Comparison of ENCODE assay signal across 27 mouse cellular contexts in the genomic region with DNA sequence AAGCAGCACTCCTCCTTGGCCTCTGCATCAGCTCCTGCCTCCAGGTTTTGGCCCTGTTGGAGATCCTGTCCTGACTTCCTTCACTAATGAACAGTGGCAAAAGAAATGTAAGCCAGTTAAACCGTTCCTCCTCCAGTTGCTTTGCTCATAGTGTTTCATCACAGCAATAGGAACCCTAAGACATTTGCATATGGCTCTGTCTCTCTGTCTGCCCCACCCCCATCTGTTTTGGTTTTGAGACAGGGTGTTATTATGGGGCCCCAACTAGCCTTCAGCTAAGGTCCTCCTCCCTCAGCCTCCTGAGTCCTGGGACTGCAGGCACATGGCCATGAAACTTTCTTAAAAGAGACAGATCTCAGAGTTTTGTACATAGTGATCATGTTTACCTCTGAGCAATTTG. TPM values are rescaled to one million over a fixed set of nuclear protein-coding genes. Genes with fewer than 3 reads are reported as not detected.
DNase-seq lines count a peak whose midpoint lies in the region; TF ChIP-seq lines count a peak whose summit lies in the region.
"Had no signal": no experiment of that assay in that cellular context is flagged by ENCODE, and none has a peak within 500 bp of the region (broad histone marks: within the 10 kb centered on the region; RNA-seq: fewer than 3 reads in every experiment).

No protein-coding gene starts in this region.

- no peak for TF ChIP-seq CTCF in lung, adult 2 months (IDR thresholded peaks at IDR 0.05; ENCODE audit: insufficient read depth, low read length)

- H3K4me3 ChIP-seq in lung, adult 2 months (replicated peaks; ENCODE audit: extremely low read depth, low read depth, low read length) = no peak overlapping the region
- H3K4me3 ChIP-seq: embryonic facial prominence, embryonic 12.5 days; embryonic facial prominence, embryonic 15.5 days; erythroblast, embryonic 14.5 days; forebrain, embryonic 12.5 days; forebrain, embryonic 15.5 days; heart, embryonic 10.5 days; heart, embryonic 13.5 days had no signal

- peak; percentile 66 for DNase-seq in heart, adult 11 months
- no peak for DNase-seq in heart, adult 9 months (ENCODE audit: low spot score in 2 of 2)
- DNase-seq in 416B (ENCODE audit: low read depth) = peak; percentile 17
- peak; percentile 44 for DNase-seq in gonadal fat pad, adult 2 months (ENCODE audit: low read depth)
- no peak for DNase-seq in T-cell, adult 2 months (ENCODE audit: low spot score)
- no peak for DNase-seq in lung, adult 2 months
- DNase-seq: adrenal gland, adult 2 months; adrenal gland, postnatal 14 days; cerebellum, adult 11 months; cerebellum, adult 2 months; cerebellum, adult 9-11 months; cerebellum, postnatal 25 days; gastrocnemius, postnatal 25 days; heart, adult 18-20 months; heart, postnatal 14 days; heart, postnatal 4 days; kidney, adult 18-20 months had no signal

- TF ChIP-seq POLR2A in lung, adult 2 months (IDR thresholded peaks at IDR 0.05; ENCODE audit: borderline replicate concordance, extremely low read depth, low read depth, low read length) = no peak

- WGBS in lung, adult 2 months = 48% methylated on average over 1 of the region's 1 CpGs

- H3K4me1 ChIP-seq in lung, adult 2 months (ENCODE audit: control insufficient read depth, insufficient read depth, low read length) = no peaks in the 10 kb centered on the region

RNA-seq across cellular contexts. Expression of a gene that starts 2.8 kb away (rescaled TPM):
- polyA plus RNA-seq in gonadal fat pad, adult 2 months (2012; rRNA removed) = 1.9 and 2.6 TPM in 2 replicates
- polyA plus RNA-seq in lung, adult 2 months (2012; rRNA removed) = 1.8 and 2.6 TPM in 2 replicates
- polyA plus RNA-seq: erythroblast, embryonic 14.5 days had no signal

RNA-seq across cellular contexts. Expression of a gene that starts 27.3 kb away (rescaled TPM):
- 29.3 and 42.3 TPM in 2 replicates for polyA plus RNA-seq in gonadal fat pad, adult 2 months (2012; rRNA removed)
- 48.5 and 61.2 TPM in 2 replicates for polyA plus RNA-seq in lung, adult 2 months (2012; rRNA removed)

RNA-seq across cellular contexts. Expression of a gene that starts 56.2 kb away (rescaled TPM):
- 0.12 and 0.38 TPM in 2 replicates for polyA plus RNA-seq in gonadal fat pad, adult 2 months (2012; rRNA removed)
- 25.6 and 38.8 TPM in 2 replicates for polyA plus RNA-seq in lung, adult 2 months (2012; rRNA removed)
- polyA plus RNA-seq: C2C12; CD4-positive, CD25-positive, alpha-beta regulatory T cell, adult 4 months; erythroblast, embryonic 14.5 days; forebrain, embryonic 12.5 days; inflammation-experienced regulatory T-cells, adult 6 months had no signal

Comparison
In these comparisons a context has a peak if more than half of its experiments do, and no peak if none do; other contexts are left out.
1. DNase-seq: peak in heart, adult 11 months (single experiment), 416B (single experiment) and gonadal fat pad, adult 2 months (single experiment); none in heart, adult 9 months (0 of 2), T-cell, adult 2 months (single experiment) and lung, adult 2 months (single experiment).
2. RNA of a gene that starts 56.2 kb away (polyA plus RNA-seq): 25.6 to 38.8 TPM in lung, adult 2 months; 0.12 to 0.38 TPM in gonadal fat pad, adult 2 months; every median in the first group is over 10 times any median in the second.